Mouse (Mus musculus) adrenal gland, postnatal 14 days (tissue): Measurements from ENCODE around the gene Lemd1. TPM values are rescaled to one million over a fixed set of nuclear protein-coding genes. Genes with fewer than 3 reads are reported as not detected.
"Not testable (repeated sequence)": the region's sequence is repeated elsewhere in the genome, so short reads cannot be mapped to it uniquely, and the experiment has no call there.

Source experiments
- DNase-seq: peaks from one replicate; pipeline ENCODE4 v3.0.0; 2021; ENCODE audit warnings: mixed read lengths
- long read RNA-seq, 2 experiments: library from polyadenylated mRNA; stranded (forward); transcript quantifications; one replicate each; pipeline ENCODE4 v2.0.0; 2021
- total RNA-seq: library from RNA; stranded (reverse); gene quantifications from 2 replicates; pipeline ENCODE4 v1.2.3, GENCODE M21; 2021

Lemd1 gene
- not detected in 2 replicates for total RNA-seq
- long read RNA-seq, experiment 1 = 0 reads
- long read RNA-seq, experiment 2 = 0 reads

DNA sequence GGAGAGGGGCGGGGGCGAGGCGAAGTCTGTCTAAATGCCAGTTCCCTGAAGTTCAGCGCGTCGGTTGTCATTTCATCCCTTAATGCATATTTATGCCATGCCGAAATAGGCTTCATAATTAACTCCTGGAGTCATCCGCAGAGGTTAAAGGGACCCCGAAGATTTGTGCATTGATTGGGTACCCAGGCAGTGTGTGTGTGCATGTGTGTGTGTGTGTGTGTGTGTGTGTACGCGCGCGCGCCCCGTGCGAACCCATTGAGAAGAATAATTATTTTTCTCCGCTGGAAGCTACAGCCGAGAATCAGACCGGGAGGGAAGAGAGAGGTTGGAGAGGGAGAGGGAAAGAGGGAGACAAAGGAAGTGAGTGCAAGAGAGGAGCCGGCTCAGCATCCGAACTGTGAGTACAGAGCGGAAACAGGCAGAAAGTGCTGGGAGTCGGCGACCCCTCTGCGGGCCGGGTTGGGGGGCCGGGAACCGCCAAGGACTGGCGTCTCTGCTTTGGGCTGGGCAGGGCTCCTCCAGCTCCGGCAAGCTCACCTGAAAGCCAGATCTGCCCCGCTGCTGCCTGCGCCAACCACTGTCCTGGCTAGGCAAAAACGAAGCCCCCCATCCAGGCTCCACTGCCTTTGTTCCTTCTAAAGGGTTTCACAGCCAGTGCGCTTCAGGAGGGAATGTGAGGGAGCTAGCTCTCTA lies at the start of gene Lemd1, which contains the start of gene AC124108.1:
Lemd1 (plus strand) TSS at position 339 of the 693 bp plus-strand sequence.
AC124108.1 (plus strand) TSS at position 365 of the 693 bp plus-strand sequence.
- DNase-seq = no peak

DNA sequence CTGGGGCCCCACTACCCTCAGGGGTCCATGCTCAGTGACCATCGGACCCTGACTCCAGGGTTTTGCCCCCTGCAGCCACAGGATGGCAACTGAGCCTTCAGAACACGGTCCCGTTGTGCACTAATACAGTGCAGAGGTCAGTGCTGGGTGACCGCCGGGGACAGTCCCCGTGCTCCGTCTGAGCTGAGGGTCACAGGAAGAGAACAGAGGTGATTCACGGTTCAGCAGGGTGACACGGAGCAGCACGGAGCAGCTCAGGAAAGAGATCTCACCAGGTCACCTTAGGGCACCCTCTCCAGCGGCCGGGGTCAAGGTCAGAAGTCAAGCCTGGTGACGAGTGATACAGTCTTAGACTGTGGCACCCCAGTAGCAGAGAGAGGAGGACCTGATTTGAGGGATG lies 49.5 kb upstream of the Lemd1 start:
- DNase-seq = peak; percentile 41

DNA sequence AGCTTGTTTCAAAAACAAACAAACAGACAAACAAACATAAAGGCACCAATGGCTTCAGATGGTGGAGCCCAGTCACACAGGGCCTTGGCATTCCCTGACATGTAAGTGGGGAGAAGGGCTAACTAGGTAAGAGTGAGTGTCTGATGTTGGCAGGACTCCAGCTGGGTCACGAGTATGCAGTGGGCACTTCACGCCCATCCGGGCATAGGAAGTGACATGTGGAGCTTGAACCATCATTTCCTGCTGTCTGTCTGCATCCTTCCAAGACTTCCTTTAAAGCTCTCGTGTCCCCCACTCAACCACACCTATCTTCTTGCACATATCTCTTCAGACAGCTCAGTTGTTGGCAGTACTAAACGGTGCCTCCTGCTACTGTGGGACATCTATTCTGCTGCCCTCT lies 48.2 kb upstream of the Lemd1 start:
- DNase-seq = peak; percentile 56

DNA sequence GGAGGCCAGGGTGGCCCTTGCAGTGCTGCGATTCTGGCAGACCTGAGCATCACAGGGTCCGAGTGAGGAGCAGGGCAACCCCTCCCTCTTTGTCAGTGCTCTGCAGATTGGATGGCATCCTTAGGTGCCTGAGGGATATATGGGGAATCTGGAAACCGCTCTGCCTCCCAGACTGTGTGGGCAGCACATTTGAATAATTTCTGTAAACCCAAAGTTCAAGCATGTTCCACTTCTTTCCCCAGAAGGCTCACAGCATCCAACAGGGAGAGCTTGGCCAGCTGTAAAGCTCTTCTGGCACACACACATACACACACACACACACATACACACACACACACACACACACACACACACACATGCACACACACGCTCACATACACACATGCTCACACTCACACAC lies 47.5 kb upstream of the Lemd1 start:
- DNase-seq = no peak

DNA sequence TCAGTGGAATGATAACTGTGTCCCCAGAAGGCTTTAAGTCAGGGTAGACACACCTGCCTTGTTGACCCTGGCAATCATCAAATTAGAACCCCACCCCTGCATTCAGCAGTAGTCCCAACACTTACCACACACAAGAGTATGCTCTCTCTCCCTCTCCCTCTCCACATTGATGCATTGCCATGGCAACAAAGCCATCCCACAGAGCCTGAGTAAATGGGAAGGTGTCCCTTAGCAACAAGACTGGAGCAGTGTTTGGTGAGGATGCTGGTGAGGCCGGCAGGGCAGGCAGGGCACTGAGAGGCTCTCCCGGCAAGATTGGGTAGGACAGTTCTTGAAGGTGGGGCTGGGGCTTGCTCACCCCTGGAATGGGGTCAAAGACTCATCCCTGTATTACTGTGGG lies 47.0 kb upstream of the Lemd1 start:
- DNase-seq = no peak

DNA sequence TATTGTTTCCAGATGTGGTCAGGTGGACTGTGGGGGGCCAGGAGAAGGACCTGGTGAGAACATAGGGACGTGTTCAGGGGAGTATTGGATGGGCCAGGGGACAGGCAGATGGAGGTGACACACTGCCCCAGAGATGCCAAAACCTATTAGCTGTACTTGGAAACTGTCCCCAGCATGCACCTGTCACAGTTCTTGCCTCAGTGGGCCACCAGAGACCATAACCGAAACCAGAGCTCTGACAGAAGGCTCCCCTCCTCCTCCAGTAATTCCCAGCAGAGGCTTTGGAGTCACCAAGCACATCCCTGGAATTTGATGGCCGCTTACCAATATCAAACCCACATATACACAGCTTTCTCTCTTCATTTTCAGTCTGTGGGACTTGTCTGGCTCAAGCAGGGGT lies 46.4 kb upstream of the Lemd1 start:
- DNase-seq = no peak

DNA sequence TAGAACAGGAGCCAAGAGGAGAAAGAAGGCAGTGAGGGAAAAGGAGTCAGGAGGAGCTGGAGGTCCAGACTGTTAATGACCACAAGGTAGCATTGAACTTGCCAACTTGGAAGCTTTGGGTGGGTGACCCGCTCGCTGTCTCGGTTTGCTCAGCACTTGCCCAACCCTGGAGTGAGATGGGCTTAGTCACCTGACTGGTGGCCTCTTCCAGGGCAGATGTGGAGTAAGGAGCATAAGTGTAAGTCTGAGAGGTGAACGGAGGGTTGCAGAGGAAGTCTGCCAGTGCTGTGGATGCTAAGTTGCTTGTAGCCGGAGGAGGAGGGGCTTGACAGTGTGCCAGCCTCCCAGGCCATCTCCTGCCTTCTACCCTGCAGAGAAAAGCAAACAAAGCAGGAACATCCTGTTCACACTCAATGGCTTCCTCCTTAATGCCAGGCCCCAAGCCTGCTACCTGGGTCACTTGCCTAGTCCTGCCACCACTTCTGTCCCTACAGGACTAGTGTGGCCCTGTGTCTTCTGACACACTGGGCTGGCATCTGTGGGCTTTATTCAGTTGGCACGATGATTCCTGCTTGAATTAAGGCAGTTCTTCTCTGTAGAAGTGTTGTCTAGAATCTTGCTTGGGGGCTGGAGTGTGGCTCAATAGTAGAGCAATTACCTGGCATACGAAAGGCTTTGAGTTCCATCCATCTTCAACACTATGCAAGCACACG lies 45.1 kb upstream of the Lemd1 start:
- DNase-seq = peak; percentile 50

DNA sequence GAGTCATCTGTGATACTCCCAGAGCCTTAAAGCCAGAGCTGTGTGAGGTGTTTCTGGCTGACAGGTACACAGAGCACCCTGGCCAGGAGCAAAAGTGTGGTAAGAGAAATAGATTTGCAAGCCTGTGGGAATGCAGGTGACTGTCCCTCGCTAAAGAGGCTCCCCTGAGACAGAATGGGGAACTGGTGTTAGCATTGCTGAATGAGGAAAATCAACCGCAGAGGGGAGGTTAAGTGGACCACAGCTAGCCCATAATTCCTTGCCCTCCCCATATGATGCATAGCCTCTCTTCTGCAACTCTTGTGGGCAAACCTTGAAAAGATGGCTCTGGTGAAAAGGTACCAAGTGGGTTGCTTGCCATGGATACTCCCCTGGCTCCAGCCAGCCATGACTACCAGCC lies 41.8 kb upstream of the Lemd1 start:
- DNase-seq = no peak

DNA sequence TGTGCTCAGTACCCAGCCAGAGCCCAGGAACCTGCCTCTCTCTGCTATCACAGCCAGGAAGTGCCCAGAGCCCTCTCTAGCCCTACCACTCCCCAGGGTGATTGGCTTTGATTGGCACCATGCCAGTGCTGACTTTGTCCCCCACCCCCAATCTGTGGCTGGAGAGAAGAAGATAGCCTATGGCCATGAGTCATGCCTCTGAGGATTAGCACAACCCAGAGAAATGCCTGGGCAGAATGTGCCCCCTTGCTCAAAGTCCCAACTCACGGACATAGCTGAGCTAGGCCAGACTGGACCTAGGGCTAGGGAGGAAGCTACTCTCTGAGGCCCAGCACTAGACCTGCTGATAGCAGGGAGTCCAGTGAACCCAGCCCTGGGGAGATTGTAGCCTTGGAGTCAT lies 41.1 kb upstream of the Lemd1 start:
- peak; percentile 39 for DNase-seq

DNA sequence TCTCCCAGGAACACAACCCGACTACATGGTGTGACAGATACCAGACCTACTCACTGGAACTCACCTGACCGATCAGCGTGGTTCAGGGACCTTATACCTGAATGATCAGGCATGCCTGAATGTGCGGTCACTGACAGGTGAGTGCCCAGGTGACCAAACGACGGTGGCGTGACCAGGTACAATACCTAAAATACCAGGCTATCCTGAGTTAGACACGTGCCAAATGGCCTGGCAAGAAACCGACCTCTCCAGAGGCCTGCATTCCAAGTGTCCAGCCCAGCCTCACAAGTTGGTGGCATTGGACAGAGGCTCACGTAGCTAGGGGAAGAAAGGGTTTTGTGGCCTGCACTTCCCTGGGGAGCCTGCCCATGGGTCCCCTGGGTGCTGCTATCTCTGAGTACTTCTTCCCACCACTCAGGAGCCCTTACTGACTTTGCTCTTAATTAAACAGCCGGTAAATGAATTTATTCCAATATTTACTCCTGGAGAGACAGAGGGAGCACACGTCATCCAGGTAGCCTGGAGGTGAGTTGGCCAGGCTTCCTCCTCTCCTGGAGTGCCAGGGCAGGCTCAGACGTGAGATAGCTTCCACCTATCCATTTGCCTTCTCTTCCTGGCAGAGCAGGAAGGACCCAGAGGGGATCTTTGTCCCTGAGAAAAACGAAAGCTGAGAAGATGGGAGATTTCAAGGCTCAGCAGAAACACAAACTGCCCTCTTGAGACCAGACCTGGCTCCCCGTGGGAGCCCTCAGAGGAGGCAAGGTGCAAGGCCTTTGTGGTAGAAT lies 40.2 kb upstream of the Lemd1 start:
- DNase-seq = no peak

DNA sequence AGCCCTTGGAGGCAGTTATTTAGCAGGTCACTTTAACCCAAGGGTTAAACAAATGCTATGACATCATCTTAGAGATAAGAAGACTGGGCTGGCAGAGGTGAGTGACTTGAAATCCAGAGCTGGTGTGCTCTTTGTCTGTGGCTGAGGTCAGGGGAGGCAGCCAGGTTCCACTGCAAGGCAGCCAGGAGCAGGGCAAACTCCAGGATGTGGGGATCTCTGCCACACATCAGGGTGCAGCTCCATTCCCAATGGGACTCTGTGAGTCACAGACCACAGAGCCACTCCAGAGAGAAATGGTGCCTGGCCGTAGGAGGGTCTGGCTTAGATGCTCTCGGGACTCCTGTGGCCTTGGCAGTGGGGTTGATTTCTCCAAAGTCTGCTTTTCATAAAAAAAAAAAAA lies 39.3 kb upstream of the Lemd1 start:
- no peak for DNase-seq

DNA sequence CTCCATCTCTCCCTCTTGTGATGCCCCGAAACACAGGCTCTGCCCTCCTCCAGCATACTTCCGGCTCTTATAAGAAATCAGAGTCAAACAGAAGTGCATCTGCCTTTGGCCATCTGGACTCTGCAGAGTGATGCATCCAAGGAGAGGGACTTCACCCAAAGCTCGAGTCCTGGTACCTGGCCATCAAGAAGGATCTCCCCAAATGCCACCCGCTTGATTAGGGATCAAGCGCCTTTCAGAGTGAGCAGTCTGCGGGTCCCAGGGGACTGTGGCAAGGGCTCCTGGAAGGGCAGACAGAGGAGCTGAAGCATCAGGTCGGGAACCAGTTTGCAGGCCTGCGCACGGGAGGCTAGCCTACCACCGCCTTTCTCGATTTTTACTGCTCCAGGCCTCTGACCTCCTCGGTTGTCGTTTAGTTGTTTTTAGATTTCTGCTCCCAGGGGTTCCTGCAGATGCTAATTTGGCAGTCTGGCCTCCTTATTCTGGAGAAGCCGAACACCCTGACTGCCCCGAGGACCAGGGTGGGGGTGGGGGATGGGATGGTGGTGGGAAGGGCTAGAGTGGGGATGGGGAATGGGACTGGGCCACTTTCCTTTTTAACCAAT lies 38.0 kb upstream of the Lemd1 start:
- peak; percentile 8 for DNase-seq

DNA sequence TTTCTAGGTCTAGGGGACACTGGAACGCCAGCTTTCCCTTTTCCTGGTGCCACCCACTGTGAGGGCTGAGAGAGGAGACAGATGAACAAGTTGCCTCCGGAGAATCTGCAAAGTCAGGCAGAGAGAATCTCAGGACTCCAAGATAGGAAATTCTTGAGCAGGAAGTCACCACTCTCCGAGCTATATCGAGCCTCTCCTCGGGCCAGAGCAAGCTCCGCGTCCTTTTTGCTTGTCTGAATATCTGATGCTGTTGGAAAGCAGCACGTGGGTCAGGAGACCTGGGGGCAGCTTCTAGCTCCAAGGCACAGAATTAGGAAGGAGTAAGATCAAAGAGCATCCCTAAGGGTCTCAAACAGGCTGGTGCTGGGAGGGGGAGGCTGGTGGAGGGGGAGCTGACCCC lies 37.5 kb upstream of the Lemd1 start:
- no peak for DNase-seq

DNA sequence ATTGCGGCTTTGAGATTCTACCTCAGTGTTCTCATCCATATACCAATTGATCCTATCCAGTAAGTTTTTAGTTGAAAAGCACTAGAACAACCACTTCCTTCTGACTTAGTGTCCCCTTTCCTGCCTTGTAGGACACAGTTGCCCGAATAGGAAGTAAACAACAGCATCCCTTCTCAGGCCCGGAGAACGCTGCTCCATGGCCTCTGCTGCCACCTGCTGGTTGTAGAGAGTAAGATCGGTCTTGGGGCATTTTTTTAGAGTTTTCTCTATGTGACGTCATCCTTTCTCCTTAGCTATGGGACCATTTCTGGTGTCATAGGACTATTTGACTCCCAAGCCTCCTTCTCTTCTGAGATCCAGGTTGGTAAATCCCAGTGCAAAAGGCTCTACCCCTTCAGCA lies 35.5 kb upstream of the Lemd1 start:
- DNase-seq = peak; percentile 91

DNA sequence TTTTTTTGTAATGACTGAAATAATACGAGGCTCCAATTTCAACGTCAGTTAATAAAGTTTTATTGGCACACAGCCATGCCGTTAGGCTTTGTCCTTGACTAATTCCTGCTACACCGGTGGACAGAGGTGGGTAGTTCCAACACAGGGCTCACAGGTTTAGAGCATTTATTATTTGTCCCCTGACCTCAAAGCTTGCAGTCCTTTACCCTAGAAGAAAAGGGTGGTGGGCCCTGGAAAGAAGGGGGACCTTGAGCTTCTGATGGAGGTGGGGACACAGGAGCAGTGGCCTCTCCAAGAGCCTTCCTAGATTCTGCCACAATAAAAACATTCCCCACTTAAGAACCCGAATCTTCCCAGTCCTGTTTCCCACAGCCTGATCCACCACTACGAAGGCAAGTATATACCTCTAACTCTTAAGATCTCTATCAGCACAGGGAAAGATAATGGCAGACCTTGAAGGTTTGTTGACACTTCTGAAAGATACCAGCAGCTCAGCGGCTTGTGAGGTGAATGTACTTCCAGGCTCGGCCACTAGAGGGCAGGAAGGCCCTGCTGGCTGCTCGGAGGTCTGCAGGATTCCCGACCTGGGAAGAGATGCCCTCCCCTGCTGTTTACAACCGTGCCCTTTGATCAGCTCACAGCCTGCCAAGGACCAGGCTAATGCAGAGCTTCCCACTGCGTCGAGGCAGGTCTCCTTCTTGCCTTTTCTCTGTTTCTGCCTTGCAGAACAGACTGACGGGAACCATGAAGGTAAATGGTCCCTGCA lies 34.0 kb upstream of the Lemd1 start:
- DNase-seq = peak; percentile 92

DNA sequence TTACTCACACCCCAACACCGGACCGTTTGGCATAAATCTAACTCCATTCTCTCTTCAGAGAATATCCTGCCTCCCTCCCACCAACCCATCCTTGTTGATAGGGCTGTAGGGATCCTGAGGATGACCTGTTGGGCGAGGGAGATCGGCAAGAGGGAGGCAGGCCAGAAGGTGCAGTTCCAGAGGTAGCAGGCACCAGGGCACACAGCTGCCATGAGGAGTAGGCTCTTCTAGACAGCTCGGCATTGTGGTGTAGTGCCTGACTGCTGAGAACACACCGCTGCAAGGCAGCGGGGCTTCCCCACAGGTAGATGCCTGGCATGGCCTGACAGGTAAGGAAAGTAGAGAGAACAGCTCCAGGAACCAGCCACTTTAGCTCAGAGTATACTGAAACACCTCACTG lies 33.4 kb upstream of the Lemd1 start:
- no peak for DNase-seq

DNA sequence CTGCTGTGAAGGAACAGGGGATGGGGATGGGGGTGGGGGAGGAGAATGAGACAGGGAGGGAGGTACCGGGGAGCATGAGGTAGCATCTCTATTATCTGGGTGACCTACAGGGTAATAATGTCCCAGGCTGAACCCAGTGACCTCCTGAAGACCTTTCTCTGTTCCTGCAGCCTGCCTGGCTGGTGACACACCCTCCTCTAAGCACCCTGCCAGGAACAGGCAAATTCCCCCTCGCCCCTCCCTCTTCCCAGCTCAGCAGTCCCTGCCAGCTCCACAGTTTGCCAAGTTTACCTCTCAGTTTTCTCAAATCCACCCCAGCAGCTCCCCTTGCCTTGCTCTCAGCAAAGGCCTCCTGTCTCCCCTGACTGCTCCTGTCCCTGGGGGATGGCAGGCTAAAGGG lies 32.5 kb upstream of the Lemd1 start:
- peak; percentile 56 for DNase-seq

DNA sequence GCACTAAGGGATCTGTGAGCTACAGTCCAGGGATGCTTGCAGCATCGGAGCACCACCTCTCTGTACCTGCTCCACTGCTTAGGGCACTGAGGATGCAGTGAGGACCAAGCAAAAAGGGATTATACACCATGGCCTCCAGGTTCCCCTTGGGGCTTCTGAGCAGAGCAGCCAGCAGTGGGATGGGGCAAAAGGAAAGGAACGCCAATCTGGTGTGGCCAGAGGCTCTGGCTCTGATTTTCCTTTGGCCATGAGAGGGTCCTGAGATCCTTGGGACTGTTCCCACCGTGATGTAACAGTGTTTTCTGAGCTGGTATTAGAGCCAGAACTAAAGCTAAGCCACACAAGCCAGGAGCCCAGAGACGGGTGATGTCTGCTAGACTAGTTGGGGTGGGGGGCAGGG lies 31.6 kb upstream of the Lemd1 start:
- no peak for DNase-seq

DNA sequence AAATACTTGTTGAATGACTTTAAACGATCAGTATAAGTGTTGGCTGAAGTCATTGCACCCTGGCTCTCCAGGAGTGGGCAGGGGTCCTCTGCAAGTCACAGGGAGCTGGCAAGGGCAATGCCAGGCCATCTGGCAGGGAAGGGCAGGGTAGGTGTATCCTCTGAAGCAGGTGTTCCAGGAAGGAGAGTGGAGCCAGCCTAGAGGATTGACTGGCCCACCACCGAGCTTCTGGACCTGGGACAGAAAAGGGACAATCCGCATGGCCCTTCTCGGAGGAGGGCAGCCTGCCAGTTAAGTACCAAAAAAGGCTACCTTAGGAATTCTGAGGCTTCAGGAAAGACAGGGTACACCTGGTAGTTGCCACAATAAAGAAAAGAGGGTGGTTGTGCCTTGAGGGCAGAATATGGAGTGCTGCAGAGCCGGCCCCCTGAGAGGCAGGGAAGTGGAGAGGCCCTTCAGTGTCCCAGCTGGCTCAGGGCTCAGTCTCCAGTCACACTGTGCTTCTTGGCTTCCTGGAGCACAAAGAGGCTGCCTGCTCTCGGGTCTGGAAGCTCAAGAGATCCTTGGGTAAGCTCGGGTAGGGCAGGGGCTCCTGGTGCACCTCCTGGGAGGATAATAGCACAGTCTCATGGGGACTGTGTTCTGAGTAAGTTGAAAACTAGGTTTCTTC lies 29.9 kb upstream of the Lemd1 start:
- DNase-seq = no peak

DNA sequence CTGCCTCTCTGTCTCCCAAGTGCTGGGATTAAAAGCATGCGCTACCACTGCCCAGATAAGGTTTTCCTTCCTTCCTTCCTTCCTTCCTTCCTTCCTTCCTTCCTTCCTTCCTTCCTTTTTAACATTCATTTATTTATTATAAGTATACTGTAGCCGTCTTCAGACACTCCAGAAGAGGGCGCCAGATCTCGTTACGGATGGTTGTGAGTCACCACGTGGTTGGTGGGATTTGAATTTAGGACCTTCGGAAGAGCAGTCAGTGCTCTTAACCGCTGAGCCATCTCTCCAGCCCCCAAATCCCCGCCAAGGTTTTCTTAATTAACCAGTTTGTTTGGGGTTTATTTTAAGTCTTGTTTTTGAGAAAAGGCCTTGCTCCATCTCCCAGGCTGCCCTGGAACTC lies 28.6 kb upstream of the Lemd1 start:
- DNase-seq = not testable (repeated sequence)

DNA sequence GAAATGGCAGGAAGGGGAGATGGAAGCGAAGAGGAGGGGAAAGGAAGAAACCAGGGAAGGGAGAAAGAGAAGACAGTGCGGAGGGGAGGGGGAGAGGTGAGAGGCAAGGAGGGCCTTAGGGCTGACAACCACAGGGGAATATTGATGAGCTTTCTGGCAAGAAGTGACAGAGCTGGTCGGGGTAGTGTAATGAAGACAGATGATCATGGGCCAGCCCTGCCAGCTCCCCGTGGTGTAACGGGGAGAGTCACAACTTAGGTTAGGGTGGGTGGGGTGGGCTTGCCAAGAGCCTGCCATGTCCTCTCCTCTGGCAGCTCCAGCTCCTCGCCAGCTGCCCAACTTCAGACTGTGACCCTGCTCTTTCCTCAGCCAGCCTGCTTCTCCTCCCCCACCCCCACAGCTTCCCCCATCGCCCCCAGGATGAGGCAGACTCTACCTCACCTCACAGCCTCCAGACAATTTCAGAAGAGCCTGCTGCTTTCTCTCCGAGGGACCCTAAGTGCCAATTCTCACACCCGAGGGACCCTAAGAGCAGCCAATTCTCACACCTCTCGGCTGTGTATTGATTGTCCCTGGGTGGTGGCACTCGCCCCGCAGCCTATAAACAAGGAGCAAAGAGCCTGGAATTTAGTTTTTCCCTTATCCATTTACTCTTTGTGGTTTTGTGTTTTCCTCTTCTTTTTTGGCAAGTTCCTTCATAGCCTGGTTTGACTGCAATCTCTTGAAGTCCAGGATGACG lies 26.3 kb upstream of the Lemd1 start:
- DNase-seq = no peak
